Mouse (Mus musculus) bone marrow, adult 2 months (tissue): ENCODE data around the gene Atp10b.

Experiments used
- CTCF ChIP-seq: fragments of 200-500 bp; IDR thresholded peaks from 2 replicates; pipeline ENCODE4 v1.5.1; 2011; ENCODE audit warnings: low read length, control low read depth; ENCODE audit not compliant: control insufficient read depth, insufficient read depth
- POLR2A ChIP-seq: fragments of 200-500 bp; IDR thresholded peaks from 2 replicates; pipeline ENCODE4 v1.6.1; 2011; ENCODE audit warnings: low read depth, mild to moderate bottlenecking, control low read depth, low read length, borderline replicate concordance; ENCODE audit not compliant: control insufficient read depth

DNA sequence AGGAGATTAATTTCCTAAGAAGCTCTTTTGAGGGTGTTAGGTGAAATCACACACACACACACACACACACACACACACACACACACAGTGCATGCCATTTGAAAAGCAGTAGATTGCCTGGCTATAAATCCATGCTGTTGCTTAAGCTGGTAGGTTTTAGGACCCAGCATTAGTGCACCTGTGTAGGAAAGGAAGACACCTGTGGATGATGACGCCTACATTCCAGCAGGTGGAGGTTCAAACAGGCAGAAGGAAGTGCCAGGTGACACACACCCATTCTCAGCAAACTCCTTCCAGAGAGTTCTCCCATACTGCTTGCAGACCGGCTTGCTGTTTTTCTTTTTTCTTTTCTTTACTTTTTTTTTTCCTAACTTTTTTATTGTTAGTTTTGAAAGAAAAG lies 5.7 kb downstream of the Atp10b start:
- TF ChIP-seq CTCF (no peak), POLR2A (no peak)
